Mouse (Mus musculus) CH12F3 (cell line): ENCODE measurements at regions not wholly inside any gene's neighbourhood (a gene's known extent, or its start where the extent isn't known, plus 50 kb on each side); places are given as distances from the start of the nearest gene placed in this dataset.
"Not testable (repeated sequence)": the region's sequence is repeated elsewhere in the genome, so short reads cannot be mapped to it uniquely, and the experiment has no call there.

Experiments used
- in situ Hi-C: fragments of 300-500 bp; cut with MboI; formaldehyde crosslinking; loops from 2 replicates; pipeline ENCODE4 v1.14.3; 2020; ENCODE audit warnings: low sequenced_read_pairs

GRCm38 (mm10) chr7:111855309-111855708, 75.5 kb upstream of the Galnt18 start:
- in situ Hi-C loops, result no loop called here

DNA sequence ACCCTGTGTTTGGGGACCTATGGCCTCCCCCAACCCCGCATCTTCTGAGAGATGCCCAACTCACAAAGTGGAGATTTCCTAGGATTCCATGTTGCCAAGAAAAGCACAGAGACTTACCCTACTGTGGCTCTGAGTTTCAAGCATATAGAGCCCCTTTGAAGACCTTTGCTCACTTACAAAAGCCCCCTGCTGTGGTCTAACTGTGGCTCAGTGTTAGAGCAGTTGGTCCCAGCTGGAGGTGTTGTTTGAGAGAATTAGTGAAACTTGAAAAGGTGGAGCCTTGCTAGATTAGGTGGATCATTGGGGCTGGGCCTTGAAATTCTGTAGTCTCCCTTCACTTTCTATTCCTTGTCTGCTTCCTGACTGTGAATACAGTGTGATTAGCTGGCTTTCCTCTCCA, 66.6 kb upstream of the Galnt18 start:
- in situ Hi-C loops, result no loop called here

DNA sequence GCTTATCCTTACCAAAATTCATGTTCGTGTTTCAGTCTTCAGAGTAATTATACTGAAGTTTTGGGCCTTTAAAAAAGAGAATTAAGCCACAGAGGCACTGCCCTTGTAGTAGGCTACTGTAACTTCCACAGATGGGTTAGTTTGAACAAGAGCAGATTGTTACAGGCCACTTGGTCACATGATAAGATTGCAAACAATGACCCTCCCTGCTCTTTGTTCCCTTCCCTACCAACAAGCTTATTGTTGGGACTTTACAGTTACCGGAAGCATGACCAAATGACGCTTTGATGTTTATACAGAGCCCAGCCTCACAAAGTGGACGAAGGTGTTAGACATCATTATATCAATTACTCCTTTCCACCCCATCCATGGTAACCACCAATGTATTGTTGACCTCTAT, 63.9 kb upstream of the Galnt18 start:
- in situ Hi-C loops, result no loop called here

- in situ Hi-C loops, result no loop called here
Measured at GRCm38 (mm10) chr7:111840826-111841225, 61.0 kb upstream of the Galnt18 start.

DNA sequence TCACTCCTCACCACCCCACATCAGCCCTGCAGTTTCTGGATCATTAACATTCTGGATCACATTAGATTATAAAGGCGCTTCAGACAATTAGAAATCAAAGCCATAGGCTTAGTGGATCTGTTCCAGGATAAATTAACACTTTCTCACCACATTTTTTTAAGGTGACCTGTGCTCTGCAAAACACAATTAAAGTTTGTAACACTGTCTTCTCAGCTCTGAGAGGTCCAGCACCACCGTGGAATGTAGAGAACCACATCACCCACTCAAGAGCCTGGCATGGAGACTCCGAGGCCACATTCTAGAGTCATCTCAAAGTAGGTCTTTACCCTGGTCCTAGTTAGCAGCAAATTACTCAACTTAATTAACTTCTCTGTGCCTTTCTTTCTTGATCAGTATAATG, 58.4 kb upstream of the Galnt18 start:
- in situ Hi-C loops, result no loop called here

DNA sequence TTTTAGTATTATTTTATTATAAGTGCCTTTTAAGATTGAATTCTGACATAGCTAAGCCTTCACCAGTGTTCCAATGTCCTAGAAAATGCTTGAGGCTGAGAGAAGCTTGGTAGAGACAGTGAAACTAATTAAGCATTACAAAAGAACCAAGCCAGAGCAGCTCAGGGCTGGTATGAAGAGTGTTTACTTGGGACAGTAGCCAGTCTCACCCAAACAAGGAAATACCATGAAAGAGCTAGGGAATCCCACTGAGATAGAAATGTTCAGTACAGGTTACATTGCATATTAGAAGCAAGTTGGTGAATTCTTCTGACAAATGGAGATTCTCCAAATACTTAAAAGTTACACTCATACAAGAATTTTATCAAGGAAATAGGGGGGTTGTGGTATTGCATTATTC, 54.6 kb upstream of the Galnt18 start:
- in situ Hi-C loops, result not testable (repeated sequence)

DNA sequence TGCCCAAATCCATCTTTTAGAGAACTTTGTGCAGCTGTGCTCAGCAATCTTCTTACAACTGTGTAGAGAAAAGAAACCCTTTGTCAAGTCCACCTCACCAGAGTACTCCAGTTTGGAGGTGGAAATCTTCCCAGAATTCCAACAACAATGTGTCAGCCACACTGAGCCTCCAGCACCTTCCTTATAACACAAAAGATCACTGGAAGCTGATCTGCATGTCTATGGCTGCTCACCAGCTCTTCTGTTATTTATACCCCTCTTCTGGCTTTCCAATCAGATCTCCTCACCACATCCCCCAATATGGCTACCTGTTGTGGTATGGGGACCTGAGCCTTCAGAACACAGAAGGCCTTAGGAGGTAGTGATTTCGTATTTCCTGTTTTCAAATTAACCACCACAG, 50.2 kb upstream of the Galnt18 start:
- in situ Hi-C loops, result no loop called here
